Mouse (Mus musculus) ZHBTc4 (cell line): ENCODE measurements around the gene Slc22a16.

Experiments used
- DNase-seq: peaks from one replicate; pipeline ENCODE4 v3.0.0-alpha.2; 2011; ENCODE audit warnings: low read depth, low spot score

Gene Slc22a16

GRCm38 (mm10) chr10:40604706-40605394 lies 34.7 kb downstream of the Slc22a16 start:
- no peak for DNase-seq

GRCm38 (mm10) chr10:40617973-40618372 lies 47.8 kb downstream of the Slc22a16 start:
- DNase-seq = no peak

- no peak for DNase-seq
Observed at GRCm38 (mm10) chr10:40619760-40620159, 49.6 kb downstream of the Slc22a16 start.

GRCm38 (mm10) chr10:40629140-40629539 lies 59.0 kb downstream of the Slc22a16 start:
- peak; percentile 34 for DNase-seq

- no peak for DNase-seq
Observed at GRCm38 (mm10) chr10:40629656-40630311, 59.6 kb downstream of the Slc22a16 start, which contains the start of gene Ddo. Gene Ddo, plus strand, starts transcription at chr10:40630011.

- no peak for DNase-seq
Observed at GRCm38 (mm10) chr10:40630457-40630856, 60.3 kb downstream of the Slc22a16 start.

- no peak for DNase-seq
Observed at GRCm38 (mm10) chr10:40630961-40631360, 60.8 kb downstream of the Slc22a16 start.

GRCm38 (mm10) chr10:40632087-40632486 lies 62.0 kb downstream of the Slc22a16 start:
- no peak for DNase-seq

GRCm38 (mm10) chr10:40637331-40637730 lies 67.2 kb downstream of the Slc22a16 start:
- DNase-seq = no peak

- no peak for DNase-seq
Observed at GRCm38 (mm10) chr10:40638276-40638675, 68.1 kb downstream of the Slc22a16 start.

GRCm38 (mm10) chr10:40638823-40639819 lies 69.0 kb downstream of the Slc22a16 start:
- peak; percentile 47 for DNase-seq

GRCm38 (mm10) chr10:40640406-40640805 lies 70.3 kb downstream of the Slc22a16 start:
- DNase-seq = peak; percentile 49

- DNase-seq = no peak
Observed at GRCm38 (mm10) chr10:40641901-40642300, 71.8 kb downstream of the Slc22a16 start.

GRCm38 (mm10) chr10:40643126-40643525 lies 73.0 kb downstream of the Slc22a16 start:
- DNase-seq = no peak

- DNase-seq = no peak
Observed at GRCm38 (mm10) chr10:40644456-40644855, 74.3 kb downstream of the Slc22a16 start.

GRCm38 (mm10) chr10:40645346-40645745 lies 75.2 kb downstream of the Slc22a16 start:
- no peak for DNase-seq

- no peak for DNase-seq
Observed at GRCm38 (mm10) chr10:40648776-40649175, 78.6 kb downstream of the Slc22a16 start.

GRCm38 (mm10) chr10:40649634-40650033 lies 79.5 kb downstream of the Slc22a16 start:
- DNase-seq = peak; percentile 28

GRCm38 (mm10) chr10:40651676-40652075 lies 81.5 kb downstream of the Slc22a16 start:
- DNase-seq = no peak
